Mouse (Mus musculus) urinary bladder, postnatal 25 days (tissue): Measurements from ENCODE around the gene Dcun1d4.

ENCODE experiments used
- DNase-seq: peaks from one replicate; pipeline ENCODE4 v3.0.0; 2022; ENCODE audit warnings: low spot score

The Dcun1d4 gene

GRCm38 (mm10) chr5:73598943-73599695, 118.3 kb downstream of the Dcun1d4 start:
- no peak for DNase-seq

DNA sequence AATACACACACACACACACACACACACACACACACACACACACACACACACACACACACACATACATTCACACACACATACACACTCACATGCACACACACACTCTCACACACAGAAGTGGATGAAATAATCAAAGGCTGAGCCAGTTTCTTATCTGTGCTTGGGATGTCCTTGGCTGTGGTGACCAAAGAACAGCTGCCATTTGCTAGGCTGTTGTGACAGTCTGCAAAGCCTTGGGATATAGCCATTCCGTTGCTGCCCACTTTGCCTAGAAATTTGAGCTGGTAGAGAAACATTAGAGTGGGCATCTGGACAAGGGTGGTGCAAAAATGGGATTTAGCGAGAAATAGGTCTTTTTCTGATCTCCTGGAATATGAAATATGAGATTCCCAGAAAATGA, 119.2 kb downstream of the Dcun1d4 start:
- no peak for DNase-seq

- DNase-seq, result no peak
Observed at GRCm38 (mm10) chr5:73601361-73601763, 120.6 kb downstream of the Dcun1d4 start.

DNA sequence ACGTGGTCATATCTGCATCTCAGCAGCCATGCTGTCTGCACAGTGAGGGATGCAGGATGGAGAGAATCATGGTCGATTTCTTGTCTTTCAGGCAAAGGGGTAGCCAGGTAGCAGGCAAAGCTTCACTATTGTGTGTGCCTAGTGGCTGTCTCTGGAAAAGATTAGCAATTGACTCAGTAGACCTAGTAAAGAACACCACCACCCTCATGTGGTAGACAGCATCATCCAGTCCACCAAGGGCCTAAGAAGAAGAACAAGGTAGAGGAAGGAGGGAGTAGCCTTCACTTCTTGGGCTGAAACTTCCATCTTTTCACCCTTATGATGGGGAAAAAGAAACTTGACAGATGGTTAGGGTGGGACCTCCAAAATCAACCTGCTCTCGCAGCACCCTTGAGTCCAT, 122.1 kb downstream of the Dcun1d4 start:
- no peak for DNase-seq

DNA sequence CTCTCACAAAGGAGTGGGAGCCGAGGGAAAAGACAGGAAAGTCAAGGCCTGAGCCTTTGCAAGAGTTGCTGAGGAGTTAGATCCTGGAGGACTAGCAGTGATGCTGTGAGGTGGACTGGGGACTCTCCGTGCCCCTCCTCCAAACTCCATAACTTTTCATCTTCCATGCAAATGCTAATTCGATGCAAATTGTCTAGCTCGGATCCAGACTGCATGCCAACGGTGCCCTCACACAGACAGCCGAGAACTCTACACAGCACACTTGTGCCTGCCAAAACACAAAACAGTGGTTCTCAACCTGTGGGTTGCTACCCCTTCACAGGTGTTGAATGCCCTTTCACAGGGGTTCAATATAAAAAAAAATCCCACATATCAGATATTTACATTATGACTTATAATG, 123.7 kb downstream of the Dcun1d4 start:
- no peak for DNase-seq

DNA sequence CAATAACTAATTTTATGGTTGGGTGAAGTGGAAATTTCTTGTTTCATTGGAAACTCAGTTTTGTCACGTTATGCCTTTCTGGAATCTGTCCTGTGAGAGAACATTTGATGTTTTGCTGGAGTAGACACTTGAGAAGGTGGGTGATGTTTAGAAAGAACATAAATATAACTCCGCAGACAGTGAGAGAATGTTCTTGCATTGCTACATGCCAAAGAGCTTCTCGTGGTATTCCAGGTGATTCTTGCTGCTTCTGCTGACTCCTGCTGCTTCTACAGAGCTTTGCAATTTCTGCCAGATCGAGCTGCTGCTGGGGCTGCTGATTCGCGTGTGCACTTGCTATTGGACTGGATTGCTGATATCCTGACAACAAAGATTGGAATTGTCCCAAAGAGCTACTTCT, 124.2 kb downstream of the Dcun1d4 start:
- DNase-seq, result no peak
